Mouse (Mus musculus) kidney, embryonic 16.5 days (tissue): ENCODE data around the gene Ccdc27. TPM values are rescaled to one million over a fixed set of nuclear protein-coding genes. Genes with fewer than 3 reads are reported as not detected.

Source experiments
- ATAC-seq: fragments of 200-750 bp; cut with Nextera tagmentation; 2 replicates; pipeline ENCODE4 v1.8.0; 2017; ENCODE audit warnings: moderate TSS enrichment; ENCODE audit not compliant: low FRiP score, low TSS enrichment
- H3K27ac ChIP-seq: fragments of 300-500 bp; sonication (generic); 2 replicates; pipeline ENCODE4 v1.5.1; 2014; ENCODE audit warnings: low read length
- H3K27me3 ChIP-seq: fragments of 300-500 bp; sonication (generic); 2 replicates; pipeline ENCODE4 v1.6.1; 2014; ENCODE audit warnings: low read length, control low read depth, mixed read lengths; ENCODE audit not compliant: insufficient read depth
- H3K36me3 ChIP-seq: fragments of 300-500 bp; sonication (generic); 2 replicates; pipeline ENCODE4 v1.6.1; 2014; ENCODE audit warnings: low read length, control low read depth, mixed read lengths; ENCODE audit not compliant: insufficient read depth
- H3K4me1 ChIP-seq: fragments of 300-500 bp; sonication (generic); 2 replicates; pipeline ENCODE4 v1.6.1; 2014; ENCODE audit warnings: low read length, control low read depth, mixed read lengths; ENCODE audit not compliant: insufficient read depth
- H3K4me2 ChIP-seq: fragments of 300-500 bp; sonication (generic); replicated peaks from 2 replicates; pipeline ENCODE4 v1.6.1; 2014; ENCODE audit warnings: low read depth, low read length
- H3K4me3 ChIP-seq: fragments of 300-500 bp; sonication (generic); 2 replicates; pipeline ENCODE4 v1.5.1; 2014; ENCODE audit warnings: mild to moderate bottlenecking, low read length
- H3K9ac ChIP-seq: fragments of 300-500 bp; sonication (generic); replicated peaks from 2 replicates; pipeline ENCODE4 v1.6.1; 2014; ENCODE audit warnings: low read length
- H3K9me3 ChIP-seq: fragments of 300-500 bp; sonication (generic); 2 replicates; pipeline ENCODE4 v1.6.1; 2016; ENCODE audit warnings: low read length, control low read depth
- WGBS: fragments of 180-500 bp; shearing (Covaris S2); extraction: QIAGEN DNeasy Blood & Tissue Kit; methylation state at CpG from one replicate; pipeline ENCODE4 v1.1.7; 2014; 5-methylcytosine and 5-hydroxymethylcytosine counted together
- polyA plus RNA-seq: library from polyadenylated mRNA; unstranded; fragments of >200 nt; fragmentation: Nextera tagmentation; extraction: Ambion mirVana; gene quantifications from 2 replicates; pipeline ENCODE4 v1.2.1, GENCODE M21; 2015

Gene Ccdc27
- polyA plus RNA-seq, 1 experiment from 2014 or later, result 0.07 TPM

GRCm38 (mm10) chr4:154070896-154071295 lies 28.4 kb upstream of the Ccdc27 start:
- Histone ChIP-seq H3K27me3 (peaks cover 24% of the 10 kb centered on the region), H3K36me3 (no peaks in the 10 kb centered on the region), H3K4me1 (no peaks in the 10 kb centered on the region), H3K9me3 (no peaks in the 10 kb centered on the region), H3K9ac (no peak overlapping the region), H3K27ac (no peak overlapping the region), H3K4me3 (no peak overlapping the region), H3K4me2 (no peak overlapping the region)
- 0% methylated on average over 5 of the region's 5 CpGs for WGBS
- peak; percentile 68 for ATAC-seq

DNA sequence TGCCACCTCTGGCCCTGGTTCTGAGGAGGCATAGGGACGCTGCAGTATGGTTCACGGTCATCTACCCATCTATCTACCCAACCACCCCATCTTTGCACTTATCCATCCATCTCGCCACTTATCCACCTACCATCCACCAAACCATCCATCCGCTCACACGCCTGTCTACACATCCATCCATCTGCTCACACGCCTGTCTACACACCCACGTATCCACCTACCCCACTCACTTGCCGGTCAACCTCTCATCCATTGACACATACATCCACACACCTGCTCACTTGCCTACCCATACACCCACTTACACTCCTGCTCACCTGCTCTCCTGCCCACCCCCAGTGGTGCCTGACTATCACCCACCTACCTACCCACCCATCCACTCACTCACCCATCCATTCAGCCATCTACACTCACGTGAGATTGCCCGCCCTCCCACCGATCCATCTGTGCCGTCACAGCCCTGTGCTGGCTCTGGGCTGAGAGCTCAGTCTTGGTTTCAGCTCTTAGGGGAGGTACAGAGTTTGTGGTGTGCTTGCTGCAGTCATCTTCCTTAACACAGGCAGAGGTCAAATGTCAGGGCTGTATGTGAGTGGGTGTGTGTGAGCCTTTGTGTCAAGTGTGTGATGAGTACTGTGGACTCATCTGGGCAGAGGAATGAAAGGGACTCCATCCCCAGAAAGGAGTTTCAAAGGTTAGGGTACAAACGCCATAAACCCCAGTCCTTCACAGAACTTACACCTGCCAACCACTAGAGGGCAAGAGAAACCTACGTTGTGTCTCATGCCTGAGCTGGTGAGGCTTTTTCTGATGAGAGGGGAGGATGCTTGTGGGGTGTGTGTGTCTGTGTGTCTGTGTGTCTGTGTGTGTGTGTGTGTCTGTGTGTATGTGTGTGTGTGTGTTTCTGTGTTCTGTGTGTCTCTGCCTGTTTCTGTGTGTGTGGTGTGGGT lies 22.6 kb upstream of the Ccdc27 start:
- Histone ChIP-seq H3K36me3 (no peaks in the 10 kb centered on the region), H3K27ac (no peak overlapping the region), H3K27me3 (no peaks in the 10 kb centered on the region), H3K9me3 (no peaks in the 10 kb centered on the region), H3K4me2 (no peak overlapping the region), H3K9ac (no peak overlapping the region), H3K4me1 (no peaks in the 10 kb centered on the region), H3K4me3 (no peak overlapping the region)
- ATAC-seq, result peak; percentile 40; the same call in 1 of the 2 replicates
- 63% methylated on average over 14 of the region's 14 CpGs for WGBS

GRCm38 (mm10) chr4:154057696-154058095 lies 15.2 kb upstream of the Ccdc27 start:
- Histone ChIP-seq H3K27ac (no peak overlapping the region), H3K27me3 (no peaks in the 10 kb centered on the region), H3K4me1 (no peaks in the 10 kb centered on the region), H3K9me3 (no peaks in the 10 kb centered on the region), H3K4me3 (no peak overlapping the region), H3K4me2 (no peak overlapping the region), H3K9ac (no peak overlapping the region), H3K36me3 (no peaks in the 10 kb centered on the region)
- WGBS, result 62% methylated on average over 4 of the region's 4 CpGs
- ATAC-seq, result no peak

- H3K4me1 ChIP-seq, result no peaks in the 10 kb centered on the region
- no peaks in the 10 kb centered on the region for H3K36me3 ChIP-seq
- WGBS, result 29% methylated on average over 2 of the region's 2 CpGs
- no peaks in the 10 kb centered on the region for H3K9me3 ChIP-seq
- H3K27me3 ChIP-seq, result no peaks in the 10 kb centered on the region
- no peak for ATAC-seq
- no peak overlapping the region for H3K4me3 ChIP-seq
- H3K27ac ChIP-seq, result no peak overlapping the region
- no peak overlapping the region for H3K9ac ChIP-seq
- H3K4me2 ChIP-seq, result no peak overlapping the region
Measured at GRCm38 (mm10) chr4:154056661-154057060, 14.2 kb upstream of the Ccdc27 start.

DNA sequence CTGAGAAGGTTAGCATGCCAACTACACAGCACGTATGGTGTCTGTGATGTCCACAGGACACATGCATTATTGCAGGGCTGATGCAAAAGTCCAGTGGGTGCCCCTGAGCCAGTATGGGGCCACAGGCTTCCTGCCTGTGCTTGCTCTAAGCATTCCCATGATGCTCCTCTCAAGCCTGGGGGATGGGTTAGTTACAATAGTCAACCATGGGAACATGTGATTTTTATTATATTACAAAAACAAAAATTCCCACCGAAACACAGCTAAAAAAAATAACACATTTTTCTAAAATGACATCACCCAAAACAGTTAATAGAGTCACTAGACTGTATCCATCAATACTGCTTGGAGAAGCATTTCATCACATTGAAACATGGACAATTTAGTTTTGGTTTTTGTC lies 13.6 kb upstream of the Ccdc27 start:
- Histone ChIP-seq H3K9me3 (no peaks in the 10 kb centered on the region), H3K27ac (no peak overlapping the region), H3K36me3 (no peaks in the 10 kb centered on the region), H3K4me1 (no peaks in the 10 kb centered on the region), H3K4me2 (no peak overlapping the region), H3K9ac (no peak overlapping the region), H3K4me3 (no peak overlapping the region), H3K27me3 (no peaks in the 10 kb centered on the region)
- no peak for ATAC-seq
- WGBS, result 66% methylated on average over 2 of the region's 2 CpGs

- Histone ChIP-seq H3K9me3 (no peaks in the 10 kb centered on the region), H3K4me3 (no peak overlapping the region), H3K27ac (no peak overlapping the region), H3K36me3 (no peaks in the 10 kb centered on the region), H3K4me2 (no peak overlapping the region), H3K4me1 (no peaks in the 10 kb centered on the region), H3K9ac (no peak overlapping the region), H3K27me3 (no peaks in the 10 kb centered on the region)
- no peak for ATAC-seq
- 90% methylated on average over 7 of the region's 7 CpGs for WGBS
Measured at GRCm38 (mm10) chr4:154055482-154055881, 13.0 kb upstream of the Ccdc27 start.

GRCm38 (mm10) chr4:154053065-154053464 lies 10.6 kb upstream of the Ccdc27 start:
- H3K4me2 ChIP-seq, result no peak overlapping the region
- WGBS, result 64% methylated on average over 4 of the region's 4 CpGs
- no peak overlapping the region for H3K27ac ChIP-seq
- H3K36me3 ChIP-seq, result no peaks in the 10 kb centered on the region
- H3K4me1 ChIP-seq, result no peaks in the 10 kb centered on the region
- no peak overlapping the region for H3K4me3 ChIP-seq
- H3K9me3 ChIP-seq, result no peaks in the 10 kb centered on the region
- H3K27me3 ChIP-seq, result no peaks in the 10 kb centered on the region
- no peak overlapping the region for H3K9ac ChIP-seq
- ATAC-seq, result no peak

DNA sequence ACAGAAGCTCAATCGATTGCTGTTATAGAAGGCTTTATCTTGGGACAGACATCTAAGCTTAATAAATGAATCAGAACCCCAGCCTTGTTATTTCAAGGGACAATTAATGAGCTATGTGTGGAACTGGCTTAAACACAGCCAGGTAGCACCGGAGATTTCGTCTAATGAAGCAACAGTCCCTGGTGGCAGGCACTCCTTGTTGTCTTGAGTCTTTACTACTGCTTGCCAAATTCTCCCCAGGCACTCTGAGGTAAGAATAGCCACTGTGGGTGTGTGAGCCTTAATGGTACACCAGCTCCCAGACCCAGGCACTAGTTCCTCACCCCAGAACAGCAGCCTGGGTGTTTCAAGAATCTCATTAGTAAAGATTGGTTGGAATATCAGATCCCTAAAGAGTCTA lies 8.9 kb upstream of the Ccdc27 start:
- Histone ChIP-seq H3K27me3 (no peaks in the 10 kb centered on the region), H3K4me3 (no peak overlapping the region), H3K27ac (no peak overlapping the region), H3K36me3 (no peaks in the 10 kb centered on the region), H3K4me1 (no peaks in the 10 kb centered on the region), H3K9ac (no peak overlapping the region), H3K9me3 (no peaks in the 10 kb centered on the region), H3K4me2 (no peak overlapping the region)
- ATAC-seq, result no peak
- 91% methylated on average over 3 of the region's 3 CpGs for WGBS

DNA sequence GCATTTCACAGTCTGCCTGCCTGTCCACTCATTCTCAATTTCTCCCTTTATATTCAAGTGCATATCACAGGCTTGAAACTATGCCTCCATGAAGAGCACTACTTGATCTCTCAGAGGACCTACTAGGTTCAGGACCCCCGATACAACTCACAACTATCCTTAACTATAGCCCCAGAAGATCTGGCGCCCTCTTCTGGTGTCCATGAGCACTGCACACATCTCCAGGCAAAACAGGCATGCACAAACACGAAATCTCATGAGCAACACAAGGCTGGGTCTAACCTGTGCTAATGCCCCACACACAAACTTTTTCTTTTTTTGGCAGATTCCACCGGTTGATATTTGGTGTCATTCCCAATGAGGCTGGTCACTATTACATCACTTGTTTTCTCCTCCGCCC lies 3.4 kb upstream of the Ccdc27 start:
- no peak for ATAC-seq
- Histone ChIP-seq H3K4me2 (no peak overlapping the region), H3K4me1 (no peaks in the 10 kb centered on the region), H3K9ac (no peak overlapping the region), H3K36me3 (no peaks in the 10 kb centered on the region), H3K4me3 (no peak overlapping the region), H3K27me3 (no peaks in the 10 kb centered on the region), H3K9me3 (no peaks in the 10 kb centered on the region), H3K27ac (no peak overlapping the region)
- WGBS, result 66% methylated on average over 5 of the region's 5 CpGs

- Histone ChIP-seq H3K4me1 (peaks cover 11% of the 10 kb centered on the region), H3K36me3 (no peaks in the 10 kb centered on the region), H3K9me3 (no peaks in the 10 kb centered on the region), H3K27ac (no peak overlapping the region), H3K27me3 (no peaks in the 10 kb centered on the region), H3K4me3 (no peak overlapping the region), H3K9ac (no peak overlapping the region), H3K4me2 (no peak overlapping the region)
- WGBS, result 10% methylated on average over 3 of the region's 3 CpGs
- ATAC-seq, result peak; percentile 62; the same call in 1 of the 2 replicates
Measured at GRCm38 (mm10) chr4:154037123-154037522, 5.4 kb downstream of the Ccdc27 start.
